In genomic region chr8:98365378-98366095, GRCm38 (mm10) we compare ENCODE assay signal across 16 mouse cellular contexts.
"Had no signal": no experiment of that assay in that cellular context is flagged by ENCODE, and none has a peak within 500 bp of the region (broad histone marks: within the 10 kb centered on the region; RNA-seq: fewer than 3 reads in every experiment).

No protein-coding gene starts in this region.

- H3K27me3 ChIP-seq: limb, embryonic 12.5 days; liver, embryonic 13.5 days; lung, embryonic 15.5 days; megakaryocyte, embryonic 14.5 days; midbrain, embryonic 12.5 days; neural tube, embryonic 12.5 days had no signal

- H3K4me2 ChIP-seq: limb, embryonic 12.5 days; liver, embryonic 13.5 days; lung, embryonic 15.5 days; midbrain, embryonic 12.5 days; neural tube, embryonic 12.5 days had no signal

- DNase-seq: kidney, postnatal 25 days; liver; liver, embryonic 13.5 days; liver, postnatal 0 days; lung, postnatal 14 days; retina, postnatal 1 day; right cerebral cortex, postnatal 4 days; spleen, adult 18-20 months; thymus, adult 18-20 months; thymus, postnatal 14 days had no signal

- ATAC-seq: liver, postnatal 0 days had no signal

- H3K4me1 ChIP-seq: limb, embryonic 12.5 days; liver, embryonic 13.5 days; lung, embryonic 15.5 days; megakaryocyte, embryonic 14.5 days; midbrain, embryonic 12.5 days; neural tube, embryonic 12.5 days had no signal

- H3K4me3 ChIP-seq: limb, embryonic 12.5 days; liver, embryonic 13.5 days; lung, embryonic 15.5 days; megakaryocyte, embryonic 14.5 days; midbrain, embryonic 12.5 days; neural tube, embryonic 12.5 days had no signal

- H3K9me3 ChIP-seq: limb, embryonic 12.5 days; liver, embryonic 13.5 days; lung, embryonic 15.5 days; midbrain, embryonic 12.5 days; neural tube, embryonic 12.5 days had no signal

- H3K27ac ChIP-seq: limb, embryonic 12.5 days; liver, embryonic 13.5 days; lung, embryonic 15.5 days; macrophage; midbrain, embryonic 12.5 days; neural tube, embryonic 12.5 days had no signal

- H3K9ac ChIP-seq: limb, embryonic 12.5 days; liver, embryonic 13.5 days; liver, postnatal 0 days; lung, embryonic 15.5 days; midbrain, embryonic 12.5 days; neural tube, embryonic 12.5 days had no signal

- H3K36me3 ChIP-seq: limb, embryonic 12.5 days; liver, embryonic 13.5 days; lung, embryonic 15.5 days; midbrain, embryonic 12.5 days; neural tube, embryonic 12.5 days had no signal
